Mouse (Mus musculus): ENCODE measurements around the gene Gm21870.
"Not testable (repeated sequence)": the region's sequence is repeated elsewhere in the genome, so short reads cannot be mapped to it uniquely, and the experiment has no call there.

Gm21870 gene

DNA sequence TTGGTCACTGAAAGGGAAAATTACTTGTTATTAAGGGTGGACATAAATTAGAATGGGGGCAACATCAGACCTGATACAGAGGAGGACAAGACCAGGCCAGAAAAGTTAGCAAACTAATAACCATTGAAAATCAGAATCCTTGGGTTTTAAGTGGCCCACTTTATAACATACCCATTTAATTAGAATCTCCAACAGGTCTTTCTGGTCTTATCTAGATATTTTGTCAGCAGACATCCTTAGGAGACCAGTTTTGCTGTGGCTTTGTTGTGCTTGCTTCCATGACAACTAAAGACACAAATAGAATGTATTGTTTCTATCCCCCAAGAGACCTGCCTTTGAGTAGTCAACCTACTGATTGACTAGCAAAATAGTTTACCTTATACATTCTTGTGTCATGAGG is at the start of gene Gm21870:
TSS of gene Gm21870 (minus strand) at position 101 of the 400 bp plus-strand sequence.
- not testable (repeated sequence) for DNase-seq (ENCODE audit: low spot score in 2 of 2)

DNA sequence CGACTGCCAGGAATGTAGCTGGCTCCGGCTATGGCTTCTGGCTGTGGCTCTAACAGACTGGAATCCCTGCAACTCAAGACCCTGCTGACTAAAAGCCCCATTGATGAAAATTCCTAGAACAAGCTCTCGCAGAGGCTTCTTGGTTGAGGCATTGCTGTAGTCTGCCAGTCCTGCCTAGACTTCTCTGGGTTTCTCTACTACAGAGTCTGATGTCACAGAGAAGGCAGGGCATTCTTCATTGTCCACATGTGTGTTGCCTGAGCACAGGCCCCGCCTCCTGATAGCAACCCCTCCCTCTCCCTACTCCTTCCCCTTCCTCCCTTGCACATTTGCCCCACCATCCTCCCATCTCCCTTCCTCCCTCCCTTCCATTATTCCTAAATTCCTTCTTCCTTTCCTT is 30.2 kb downstream of the Gm21870 start, which contains the start of gene Btbd35f6:
TSS of gene Btbd35f6 (minus strand) at position 101 of the 400 bp plus-strand sequence.
- not testable (repeated sequence) for DNase-seq (ENCODE audit: low spot score in 2 of 2)

Measured in urinary bladder, postnatal 36 days (tissue).